Mouse (Mus musculus): ENCODE results near the gene Clcf1. TPM values are rescaled to one million over a fixed set of nuclear protein-coding genes. Genes with fewer than 3 reads are reported as not detected.

The Clcf1 gene
- polyA plus RNA-seq, 1 experiment from 2014 or later, result 0.78 TPM

GRCm38 (mm10) chr19:4220957-4221743 lies 7.1 kb downstream of the Clcf1 start:
- WGBS, result 43% methylated on average over 14 of the region's 14 CpGs
- Histone ChIP-seq H3K9ac (replicated peaks) (no peak overlapping the region), H3K4me2 (no peak overlapping the region), H3K36me3 (no peaks in the 10 kb centered on the region), H3K27ac (replicated peaks) (no peak overlapping the region), H3K27me3 (replicated peaks) (peaks cover 23% of the 10 kb centered on the region), H3K9me3 (replicated peaks) (no peaks in the 10 kb centered on the region), H3K4me1 (peaks cover 31% of the 10 kb centered on the region), H3K4me3 (replicated peaks) (no peak overlapping the region)
- no peak for ATAC-seq (ENCODE audit: low FRiP score)

GRCm38 (mm10) chr19:4222165-4222564 lies 8.1 kb downstream of the Clcf1 start:
- H3K27me3 ChIP-seq (replicated peaks), result peaks cover 19% of the 10 kb centered on the region
- ATAC-seq (ENCODE audit: low FRiP score), result peak; percentile 45; the same call in 1 of the 2 replicates
- whole genome bisulfite sequencing, result 74% methylated on average over 11 of the region's 11 CpGs
- no peak overlapping the region; the same call in 1 of the 2 replicates for H3K27ac ChIP-seq (replicated peaks)
- H3K4me2 ChIP-seq, result no peak overlapping the region
- H3K9me3 ChIP-seq (replicated peaks), result no peaks in the 10 kb centered on the region
- no peak overlapping the region for H3K4me3 ChIP-seq (replicated peaks)
- no peaks in the 10 kb centered on the region for H3K36me3 ChIP-seq
- H3K4me1 ChIP-seq, result peaks cover 26% of the 10 kb centered on the region
- H3K9ac ChIP-seq (replicated peaks), result no peak overlapping the region

GRCm38 (mm10) chr19:4226779-4227178 lies 12.7 kb downstream of the Clcf1 start:
- no peak overlapping the region for H3K4me2 ChIP-seq
- no peak overlapping the region for H3K27ac ChIP-seq (replicated peaks)
- no peak overlapping the region for H3K9ac ChIP-seq (replicated peaks)
- H3K9me3 ChIP-seq (replicated peaks), result no peaks in the 10 kb centered on the region
- H3K27me3 ChIP-seq (replicated peaks), result peaks cover 24% of the 10 kb centered on the region
- no peaks in the 10 kb centered on the region for H3K36me3 ChIP-seq
- 92% methylated on average over 7 of the region's 7 CpGs for WGBS
- H3K4me3 ChIP-seq (replicated peaks), result no peak overlapping the region
- peaks cover 12% of the 10 kb centered on the region for H3K4me1 ChIP-seq
- no peak for ATAC-seq (ENCODE audit: low FRiP score)

- no peaks in the 10 kb centered on the region for H3K9me3 ChIP-seq (replicated peaks)
- no peak overlapping the region for H3K9ac ChIP-seq (replicated peaks)
- peaks cover 24% of the 10 kb centered on the region for H3K27me3 ChIP-seq (replicated peaks)
- H3K4me2 ChIP-seq, result no peak overlapping the region
- no peak for ATAC-seq (ENCODE audit: low FRiP score)
- H3K36me3 ChIP-seq, result no peaks in the 10 kb centered on the region
- 71% methylated on average over 5 of the region's 5 CpGs for WGBS
- peaks cover 9% of the 10 kb centered on the region for H3K4me1 ChIP-seq
- H3K27ac ChIP-seq (replicated peaks), result no peak overlapping the region
- H3K4me3 ChIP-seq (replicated peaks), result no peak overlapping the region
Observed at GRCm38 (mm10) chr19:4227446-4227845, 13.4 kb downstream of the Clcf1 start.

GRCm38 (mm10) chr19:4227894-4228678 lies 14.0 kb downstream of the Clcf1 start:
- H3K27ac ChIP-seq (replicated peaks), result no peak overlapping the region
- H3K4me3 ChIP-seq (replicated peaks), result no peak overlapping the region
- H3K4me2 ChIP-seq, result no peak overlapping the region
- 25% methylated on average over 8 of the region's 8 CpGs for WGBS
- no peaks in the 10 kb centered on the region for H3K9me3 ChIP-seq (replicated peaks)
- ATAC-seq (ENCODE audit: low FRiP score), result no peak
- H3K36me3 ChIP-seq, result no peaks in the 10 kb centered on the region
- H3K9ac ChIP-seq (replicated peaks), result no peak overlapping the region
- H3K4me1 ChIP-seq, result peaks cover 13% of the 10 kb centered on the region
- peaks cover 24% of the 10 kb centered on the region for H3K27me3 ChIP-seq (replicated peaks)

- H3K27me3 ChIP-seq (replicated peaks), result peaks cover 24% of the 10 kb centered on the region
- H3K27ac ChIP-seq (replicated peaks), result no peak overlapping the region
- H3K36me3 ChIP-seq, result no peaks in the 10 kb centered on the region
- 74% methylated on average over 4 of the region's 4 CpGs for WGBS
- peaks cover 13% of the 10 kb centered on the region for H3K4me1 ChIP-seq
- no peaks in the 10 kb centered on the region for H3K9me3 ChIP-seq (replicated peaks)
- no peak overlapping the region for H3K4me2 ChIP-seq
- no peak for ATAC-seq (ENCODE audit: low FRiP score)
- no peak overlapping the region for H3K9ac ChIP-seq (replicated peaks)
- no peak overlapping the region for H3K4me3 ChIP-seq (replicated peaks)
Observed at GRCm38 (mm10) chr19:4228891-4229290, 14.9 kb downstream of the Clcf1 start.

- WGBS, result 33% methylated on average over 9 of the region's 9 CpGs
- no peak overlapping the region for H3K9ac ChIP-seq (replicated peaks)
Observed at GRCm38 (mm10) chr19:4229451-4230076, 15.5 kb downstream of the Clcf1 start.

GRCm38 (mm10) chr19:4230415-4230814 lies 16.4 kb downstream of the Clcf1 start:
- WGBS, result 67% methylated on average over 8 of the region's 8 CpGs

More at GRCm38 (mm10) chr19:4229451-4230076, 15.5 kb downstream of the Clcf1 start:
- H3K27ac ChIP-seq (replicated peaks), result no peak overlapping the region
- H3K9me3 ChIP-seq (replicated peaks), result no peaks in the 10 kb centered on the region
- ATAC-seq (ENCODE audit: low FRiP score), result no peak
- no peak overlapping the region for H3K4me2 ChIP-seq
- H3K27me3 ChIP-seq (replicated peaks), result peaks cover 24% of the 10 kb centered on the region
- H3K4me1 ChIP-seq, result peaks cover 13% of the 10 kb centered on the region
- H3K4me3 ChIP-seq (replicated peaks), result no peak overlapping the region
- no peaks in the 10 kb centered on the region for H3K36me3 ChIP-seq

GRCm38 (mm10) chr19:4231253-4232185 lies 17.5 kb downstream of the Clcf1 start, which contains the start of gene Pold4:
Gene Pold4 (plus strand): TSS chr19:4231899.
- 10% methylated on average over 26 of the region's 26 CpGs for WGBS
- Histone ChIP-seq H3K36me3 (no peaks in the 10 kb centered on the region), H3K27ac (replicated peaks) (peak within 1 kb of the TSS; percentile 82), H3K9ac (replicated peaks) (peak within 1 kb of the TSS; percentile 63), H3K27me3 (replicated peaks) (peaks cover 24% of the 10 kb centered on the region), H3K4me2 (peak within 1 kb of the TSS; percentile 79), H3K4me3 (replicated peaks) (peak within 1 kb of the TSS; percentile 51), H3K4me1 (peaks cover 13% of the 10 kb centered on the region), H3K9me3 (replicated peaks) (no peaks in the 10 kb centered on the region)
- ATAC-seq (ENCODE audit: low FRiP score), result peak; percentile 90

More at GRCm38 (mm10) chr19:4230415-4230814, 16.4 kb downstream of the Clcf1 start:
- H3K27ac ChIP-seq (replicated peaks), result no peak overlapping the region
- no peak for ATAC-seq (ENCODE audit: low FRiP score)
- no peak overlapping the region for H3K4me3 ChIP-seq (replicated peaks)
- H3K9ac ChIP-seq (replicated peaks), result no peak overlapping the region
- H3K4me1 ChIP-seq, result peaks cover 13% of the 10 kb centered on the region
- no peak overlapping the region for H3K4me2 ChIP-seq
- H3K36me3 ChIP-seq, result no peaks in the 10 kb centered on the region
- peaks cover 24% of the 10 kb centered on the region for H3K27me3 ChIP-seq (replicated peaks)
- no peaks in the 10 kb centered on the region for H3K9me3 ChIP-seq (replicated peaks)

- peak overlapping the region; percentile 51 for H3K4me3 ChIP-seq (replicated peaks)
- 38% methylated on average over 2 of the region's 2 CpGs for WGBS
- H3K36me3 ChIP-seq, result no peaks in the 10 kb centered on the region
- H3K4me1 ChIP-seq, result peaks cover 13% of the 10 kb centered on the region
- H3K9ac ChIP-seq (replicated peaks), result peak overlapping the region; percentile 63
- peak; percentile 25; the same call in 1 of the 2 replicates for ATAC-seq (ENCODE audit: low FRiP score)
- no peaks in the 10 kb centered on the region for H3K9me3 ChIP-seq (replicated peaks)
- peak overlapping the region; percentile 79 for H3K4me2 ChIP-seq
- peaks cover 18% of the 10 kb centered on the region for H3K27me3 ChIP-seq (replicated peaks)
- H3K27ac ChIP-seq (replicated peaks), result peak overlapping the region; percentile 82
Observed at GRCm38 (mm10) chr19:4232186-4232572, 18.1 kb downstream of the Clcf1 start.
